Mouse (Mus musculus): ENCODE measurements at regions not wholly inside any gene's neighbourhood (a gene's known extent, or its start where the extent isn't known, plus 50 kb on each side); places are given as distances from the start of the nearest gene placed in this dataset.

DNA sequence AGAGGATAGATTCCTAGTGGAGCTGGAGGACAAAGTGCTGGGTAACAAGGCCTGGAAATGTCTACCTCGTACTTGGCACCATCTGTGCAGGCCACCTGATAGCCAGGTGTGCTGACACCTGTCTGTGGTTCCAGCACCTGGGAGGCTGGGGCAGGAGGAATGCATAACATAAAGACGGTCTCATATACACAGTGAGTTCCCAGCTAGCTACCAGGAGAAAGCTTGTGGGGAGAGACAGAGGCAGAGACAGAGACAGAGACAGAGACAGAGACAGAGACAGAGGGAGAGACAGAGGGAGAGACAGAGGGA, 299.7 kb upstream of the Cd180 start:
- no peak for TF ChIP-seq CTCF (IDR thresholded peaks at IDR 0.05; ENCODE audit: low read depth)
- TF ChIP-seq EP300 (IDR thresholded peaks at IDR 0.05; ENCODE audit: low read depth), result no peak

Measured in liver, postnatal 0 days (tissue).